ENCODE assay signal across 7 mouse cellular contexts in genomic region chr6:88840791-88841513, GRCm38 (mm10). TPM values are rescaled to one million over a fixed set of nuclear protein-coding genes. Genes with fewer than 3 reads are reported as not detected.
DNase-seq lines count a peak whose midpoint lies in the region; ATAC-seq lines count a peak whose summit lies in the region.

No protein-coding gene starts in this region.

- peak overlapping the region; percentile 81 for H3K9ac ChIP-seq in forebrain, embryonic 14.5 days (ENCODE audit: low read length)
- peak overlapping the region; percentile 86 for H3K9ac ChIP-seq in limb, embryonic 13.5 days
- H3K9ac ChIP-seq in stomach, embryonic 16.5 days (ENCODE audit: low read length), result peak overlapping the region; percentile 78

- H3K4me2 ChIP-seq in forebrain, embryonic 14.5 days (ENCODE audit: low read length), result peak overlapping the region; percentile 85
- H3K4me2 ChIP-seq in limb, embryonic 13.5 days (replicated peaks), result peak overlapping the region; percentile 89
- H3K4me2 ChIP-seq in stomach, embryonic 16.5 days (ENCODE audit: low read depth, low read length), result peak overlapping the region; percentile 93

- peaks cover 81% of the 10 kb centered on the region for H3K4me1 ChIP-seq in megakaryocyte, embryonic 14.5 days
- H3K4me1 ChIP-seq in forebrain, embryonic 14.5 days (ENCODE audit: control insufficient read depth, insufficient read depth, low read length), result peaks cover 5% of the 10 kb centered on the region
- H3K4me1 ChIP-seq in limb, embryonic 13.5 days, result peaks cover 27% of the 10 kb centered on the region
- H3K4me1 ChIP-seq in stomach, embryonic 16.5 days (ENCODE audit: control insufficient read depth, insufficient read depth, low read length), result peaks cover 16% of the 10 kb centered on the region

- peak overlapping the region; percentile 99 for H3K4me3 ChIP-seq in megakaryocyte, embryonic 14.5 days (replicated peaks)
- peak overlapping the region; percentile 74 for H3K4me3 ChIP-seq in forebrain, embryonic 14.5 days (ENCODE audit: low read depth, low read length)
- H3K4me3 ChIP-seq in limb, embryonic 13.5 days, result peak overlapping the region; percentile 82
- peak overlapping the region; percentile 94 for H3K4me3 ChIP-seq in stomach, embryonic 16.5 days (replicated peaks; ENCODE audit: low read length)

- H3K36me3 ChIP-seq in megakaryocyte, embryonic 14.5 days (replicated peaks; ENCODE audit: low read length), result peaks cover 50% of the 10 kb centered on the region
- H3K36me3 ChIP-seq in forebrain, embryonic 14.5 days (ENCODE audit: control insufficient read depth, insufficient read depth, low read length), result peaks cover 52% of the 10 kb centered on the region
- H3K36me3 ChIP-seq in limb, embryonic 13.5 days, result peaks cover 44% of the 10 kb centered on the region
- H3K36me3 ChIP-seq in stomach, embryonic 16.5 days (ENCODE audit: control insufficient read depth, insufficient read depth, low read length), result peaks cover 12% of the 10 kb centered on the region

- 53% methylated on average over 9 of the region's 9 CpGs for WGBS in forebrain, embryonic 14.5 days
- 55% methylated on average over 9 of the region's 9 CpGs for WGBS in limb, embryonic 13.5 days
- 52% methylated on average over 9 of the region's 9 CpGs for WGBS in stomach, embryonic 16.5 days

- H3K9me3 ChIP-seq in megakaryocyte, embryonic 14.5 days, result no peaks in the 10 kb centered on the region
- H3K9me3 ChIP-seq in forebrain, embryonic 14.5 days (replicated peaks; ENCODE audit: control insufficient read depth, low read length), result no peaks in the 10 kb centered on the region
- H3K9me3 ChIP-seq in limb, embryonic 13.5 days, result no peaks in the 10 kb centered on the region
- H3K9me3 ChIP-seq in stomach, embryonic 16.5 days (replicated peaks; ENCODE audit: control insufficient read depth, low read length), result no peaks in the 10 kb centered on the region

- no peak for ATAC-seq in megakaryocyte, adult 5-6 weeks (ENCODE audit: poor library complexity, severe bottlenecking)
- ATAC-seq in forebrain, embryonic 14.5 days, result no peak
- ATAC-seq in limb, embryonic 13.5 days (ENCODE audit: low FRiP score, low read depth), result no peak
- ATAC-seq in stomach, embryonic 16.5 days (ENCODE audit: insufficient read depth, low FRiP score), result no peak

- DNase-seq in forebrain, embryonic 14.5 days (ENCODE audit: low spot score), result no peak
- DNase-seq in adrenal gland, postnatal 10 days, result no peak
- DNase-seq in spleen, postnatal 10 days (ENCODE audit: low spot score in 2 of 2), result no peak

- peak overlapping the region; percentile 85 for H3K27ac ChIP-seq in forebrain, embryonic 14.5 days (ENCODE audit: low read depth, low read length)
- peak overlapping the region; percentile 70 for H3K27ac ChIP-seq in limb, embryonic 13.5 days
- peak overlapping the region; percentile 85 for H3K27ac ChIP-seq in stomach, embryonic 16.5 days (ENCODE audit: low read length)

- peaks cover 2% of the 10 kb centered on the region for H3K27me3 ChIP-seq in megakaryocyte, embryonic 14.5 days (replicated peaks)
- no peaks in the 10 kb centered on the region for H3K27me3 ChIP-seq in forebrain, embryonic 14.5 days (replicated peaks; ENCODE audit: control insufficient read depth, insufficient read depth, low read length)
- H3K27me3 ChIP-seq in limb, embryonic 13.5 days, result no peaks in the 10 kb centered on the region
- no peaks in the 10 kb centered on the region for H3K27me3 ChIP-seq in stomach, embryonic 16.5 days (ENCODE audit: control insufficient read depth, insufficient read depth, low read length)

RNA-seq across cellular contexts. Expression of gene Abtb1, which starts 0.8 kb away (rescaled TPM):
- 33.5 and 113 TPM in 2 replicates for polyA plus RNA-seq in megakaryocyte, embryonic 14.5 days (2012; ENCODE audit: insufficient read depth, low replicate concordance)
- total RNA-seq in megakaryocyte, adult 5-6 weeks (2015), result 22.8 TPM in 2 replicates
- 104 TPM in 2 replicates for total RNA-seq in megakaryocyte, adult 5-6 weeks (2017)
- polyA plus RNA-seq in forebrain, embryonic 14.5 days (2014; fragmentation: Nextera tagmentation; extraction: Ambion mirVana), result 31.4 and 35.7 TPM in 2 replicates
- 28.0 and 30.2 TPM in 2 replicates for polyA plus RNA-seq in limb, embryonic 13.5 days (2015; fragmentation: Nextera tagmentation; extraction: Ambion mirVana)
- polyA plus RNA-seq in stomach, embryonic 16.5 days (2015; fragmentation: Nextera tagmentation; extraction: Ambion mirVana), result 31.2 and 36.1 TPM in 2 replicates
- total RNA-seq in adrenal gland, postnatal 10 days (2021), result 10 to 100 TPM; 21.9 to 30.5 TPM

RNA-seq across cellular contexts. Expression of gene Podxl2, which starts 33.9 kb away (rescaled TPM):
- polyA plus RNA-seq in megakaryocyte, embryonic 14.5 days (2012; ENCODE audit: insufficient read depth, low replicate concordance), result 1.2 and 3.2 TPM in 2 replicates
- not detected in 2 replicates for total RNA-seq in megakaryocyte, adult 5-6 weeks (2015)
- 0.16 and 0.40 TPM in 2 replicates for total RNA-seq in megakaryocyte, adult 5-6 weeks (2017)
- 334 and 428 TPM in 2 replicates for polyA plus RNA-seq in forebrain, embryonic 14.5 days (2014; fragmentation: Nextera tagmentation; extraction: Ambion mirVana)
- 108 and 114 TPM in 2 replicates for polyA plus RNA-seq in limb, embryonic 13.5 days (2015; fragmentation: Nextera tagmentation; extraction: Ambion mirVana)
- polyA plus RNA-seq in stomach, embryonic 16.5 days (2015; fragmentation: Nextera tagmentation; extraction: Ambion mirVana), result 34.4 and 38.4 TPM in 2 replicates
- total RNA-seq in adrenal gland, postnatal 10 days (2021), result 10 to 100 TPM; 27.8 to 28.3 TPM

RNA-seq across cellular contexts. Expression of gene Mcm2, which starts 57.6 kb away (rescaled TPM):
- polyA plus RNA-seq in megakaryocyte, embryonic 14.5 days (2012; ENCODE audit: insufficient read depth, low replicate concordance), result 133 and 188 TPM in 2 replicates
- 45.4 and 47.7 TPM in 2 replicates for total RNA-seq in megakaryocyte, adult 5-6 weeks (2015)
- 77.2 TPM in 2 replicates for total RNA-seq in megakaryocyte, adult 5-6 weeks (2017)
- polyA plus RNA-seq in forebrain, embryonic 14.5 days (2014; fragmentation: Nextera tagmentation; extraction: Ambion mirVana), result 71.1 and 82.8 TPM in 2 replicates
- polyA plus RNA-seq in limb, embryonic 13.5 days (2015; fragmentation: Nextera tagmentation; extraction: Ambion mirVana), result 144 and 146 TPM in 2 replicates
- 96.4 and 98.4 TPM in 2 replicates for polyA plus RNA-seq in stomach, embryonic 16.5 days (2015; fragmentation: Nextera tagmentation; extraction: Ambion mirVana)
- total RNA-seq in adrenal gland, postnatal 10 days (2021), result 10 to 100 TPM; 50.0 to 53.5 TPM
